Mouse (Mus musculus): ENCODE data around the gene Zbtb33. TPM values are rescaled to one million over a fixed set of nuclear protein-coding genes. Genes with fewer than 3 reads are reported as not detected.

Gene Zbtb33
- 1.3 TPM for polyA plus RNA-seq (2017; shearing (Covaris generic))

GRCm38 (mm10) chrX:38189552-38190457 lies at the start of gene Zbtb33:
TSS of gene Zbtb33 (plus strand) at chrX:38189793.

Other genes starting within 250 kb of the Zbtb33 start
- gene Btg1-ps1, start 171.0 kb upstream of the Zbtb33 start, polyA plus RNA-seq (2017; shearing (Covaris generic)) = not detected
- gene Btg1-ps2, start 146.7 kb upstream of the Zbtb33 start, polyA plus RNA-seq (2017; shearing (Covaris generic)) = not detected
- gene Rhox10, start 123.3 kb upstream of the Zbtb33 start, polyA plus RNA-seq (2017; shearing (Covaris generic)) = not detected
- not detected for gene Rhox11, start 104.7 kb upstream of the Zbtb33 start, polyA plus RNA-seq (2017; shearing (Covaris generic))
- not detected for gene Rhox12, start 78.9 kb upstream of the Zbtb33 start, polyA plus RNA-seq (2017; shearing (Covaris generic))
- not detected for gene Rhox13, start 68.6 kb upstream of the Zbtb33 start, polyA plus RNA-seq (2017; shearing (Covaris generic))
- gene Tmem255a, start 62.6 kb downstream of the Zbtb33 start, polyA plus RNA-seq (2017; shearing (Covaris generic)) = 1.1 TPM
- not detected for gene Atp1b4, start 126.4 kb downstream of the Zbtb33 start, polyA plus RNA-seq (2017; shearing (Covaris generic))

Measured in CD4-positive, CD25-positive, alpha-beta regulatory T cell, adult 9 weeks (primary cell).